Mouse (Mus musculus) neural tube, embryonic 11.5 days (tissue): ENCODE data around the gene Napsa. TPM values are rescaled to one million over a fixed set of nuclear protein-coding genes. Genes with fewer than 3 reads are reported as not detected.

ENCODE experiments used
- ATAC-seq: fragments of 200-750 bp; cut with Nextera tagmentation; 2 replicates; pipeline ENCODE4 v1.8.0; 2017; ENCODE audit warnings: moderate number of reproducible peaks, mild to moderate bottlenecking, moderate TSS enrichment, moderate library complexity; ENCODE audit not compliant: insufficient read depth, low FRiP score, low TSS enrichment
- DNase-seq: peaks from one replicate; pipeline ENCODE4 v3.0.0-alpha.2; 2015; ENCODE audit warnings: low spot score
- H3K27ac ChIP-seq: fragments of 300-500 bp; sonication (generic); 2 replicates; pipeline ENCODE4 v1.5.1; 2014; ENCODE audit warnings: low read depth, mild to moderate bottlenecking, low read length
- H3K27me3 ChIP-seq: fragments of 300-500 bp; sonication (generic); 2 replicates; pipeline ENCODE4 v1.6.1; 2014; ENCODE audit warnings: mild to moderate bottlenecking, low read length, mixed read lengths; ENCODE audit not compliant: control insufficient read depth, insufficient read depth
- H3K36me3 ChIP-seq: fragments of 300-500 bp; sonication (generic); 2 replicates; pipeline ENCODE4 v1.6.1; 2014; ENCODE audit warnings: mild to moderate bottlenecking, low read length, moderate library complexity, mixed read lengths; ENCODE audit not compliant: control insufficient read depth, insufficient read depth
- H3K4me1 ChIP-seq: fragments of 300-500 bp; sonication (generic); 2 replicates; pipeline ENCODE4 v1.6.1; 2014; ENCODE audit warnings: low read length, mixed read lengths; ENCODE audit not compliant: control insufficient read depth, insufficient read depth
- H3K4me2 ChIP-seq: fragments of 300-500 bp; sonication (generic); 2 replicates; pipeline ENCODE4 v1.6.1; 2014; ENCODE audit warnings: low read depth, mild to moderate bottlenecking, moderate library complexity
- H3K4me3 ChIP-seq: fragments of 300-500 bp; sonication (generic); 2 replicates; pipeline ENCODE4 v1.5.1; 2014; ENCODE audit warnings: low read depth, low read length
- H3K9ac ChIP-seq: fragments of 300-500 bp; sonication (generic); 2 replicates; pipeline ENCODE4 v1.6.1; 2014; ENCODE audit warnings: mild to moderate bottlenecking, low read length
- H3K9me3 ChIP-seq: fragments of 300-500 bp; sonication (generic); 2 replicates; pipeline ENCODE4 v1.6.1; 2016; ENCODE audit warnings: low read length; ENCODE audit not compliant: control insufficient read depth
- WGBS: fragments of 180-500 bp; shearing (Covaris S2); extraction: QIAGEN DNeasy Blood & Tissue Kit; methylation state at CpG from one replicate; pipeline ENCODE4 v1.1.7; 2014; 5-methylcytosine and 5-hydroxymethylcytosine counted together
- microRNA-seq: library from miRNA; unstranded; fragments of <30 nt; microRNA quantifications from one replicate; pipeline ENCODE4, GENCODE M21; 2016
- polyA plus RNA-seq: library from polyadenylated mRNA; unstranded; fragments of >200 nt; fragmentation: Nextera tagmentation; extraction: Ambion mirVana; gene quantifications from 2 replicates; pipeline ENCODE4 v1.2.1, GENCODE M21; 2014

The Napsa gene
- polyA plus RNA-seq, 1 experiment from 2014 or later, result 0.42 TPM

DNA sequence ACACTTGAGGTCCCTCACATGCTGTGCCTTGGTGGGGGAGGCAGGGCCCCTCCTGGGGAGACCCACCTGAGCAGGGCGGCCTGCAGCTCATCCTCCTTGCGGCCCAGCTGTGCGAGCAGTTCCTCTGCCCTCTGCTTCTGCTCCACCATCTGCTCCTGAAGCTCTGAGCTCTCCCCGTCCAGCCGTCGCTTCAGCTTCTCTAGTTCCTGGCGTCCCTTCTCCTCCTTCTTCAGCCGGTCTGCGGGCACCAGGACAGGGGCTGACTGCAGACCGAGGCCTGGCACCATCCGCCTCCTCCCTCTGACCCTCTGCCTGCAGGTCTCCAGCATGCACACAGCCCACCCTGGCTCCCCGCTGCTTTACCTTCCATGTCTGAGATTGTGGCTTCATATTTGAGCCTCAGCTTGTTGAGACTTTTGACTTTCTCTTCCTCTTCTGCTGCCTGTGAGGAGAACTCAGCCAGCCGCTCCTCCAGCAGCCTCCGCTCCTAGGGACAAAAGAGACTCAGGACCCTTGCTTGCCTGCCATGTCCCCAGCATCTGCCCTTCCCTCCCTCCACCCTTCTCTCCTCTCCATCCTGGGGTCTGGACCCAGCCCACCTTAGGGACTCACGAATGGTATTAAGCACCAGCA is 56.3 kb downstream of the Napsa start:
- Histone ChIP-seq H3K9me3 (no peaks in the 10 kb centered on the region), H3K9ac (no peak overlapping the region), H3K27ac (no peak overlapping the region), H3K4me2 (no peak overlapping the region), H3K27me3 (no peaks in the 10 kb centered on the region), H3K4me1 (no peaks in the 10 kb centered on the region), H3K36me3 (no peaks in the 10 kb centered on the region), H3K4me3 (no peak overlapping the region)
- ATAC-seq (no peak), DNase-seq (no peak)
- WGBS, result 88% methylated on average over 15 of the region's 15 CpGs

DNA sequence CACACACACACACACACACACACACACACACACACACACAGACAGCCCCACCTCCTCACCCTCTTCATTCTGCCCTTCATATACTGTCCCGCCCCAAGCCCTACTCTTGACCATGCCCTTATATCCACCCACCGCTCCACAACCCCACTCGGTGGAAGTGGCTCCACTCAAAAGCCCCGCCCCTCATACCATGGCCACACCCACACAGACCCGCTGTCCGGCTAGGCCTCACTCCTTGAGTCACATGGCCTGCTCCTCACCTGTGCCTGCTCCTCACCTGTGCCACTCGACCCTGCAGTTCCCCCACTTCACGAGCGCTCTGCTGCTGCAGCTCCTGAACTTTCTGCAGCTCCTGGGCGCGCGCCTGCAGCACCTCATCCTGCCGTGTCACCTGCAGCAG is 58.3 kb downstream of the Napsa start:
- Histone ChIP-seq H3K4me2 (no peak overlapping the region), H3K27ac (no peak overlapping the region), H3K4me1 (no peaks in the 10 kb centered on the region), H3K9ac (no peak overlapping the region), H3K4me3 (no peak overlapping the region), H3K27me3 (no peaks in the 10 kb centered on the region), H3K9me3 (no peaks in the 10 kb centered on the region), H3K36me3 (no peaks in the 10 kb centered on the region)
- 80% methylated on average over 11 of the region's 13 CpGs for WGBS
- DNase-seq (no peak), ATAC-seq (no peak)

DNA sequence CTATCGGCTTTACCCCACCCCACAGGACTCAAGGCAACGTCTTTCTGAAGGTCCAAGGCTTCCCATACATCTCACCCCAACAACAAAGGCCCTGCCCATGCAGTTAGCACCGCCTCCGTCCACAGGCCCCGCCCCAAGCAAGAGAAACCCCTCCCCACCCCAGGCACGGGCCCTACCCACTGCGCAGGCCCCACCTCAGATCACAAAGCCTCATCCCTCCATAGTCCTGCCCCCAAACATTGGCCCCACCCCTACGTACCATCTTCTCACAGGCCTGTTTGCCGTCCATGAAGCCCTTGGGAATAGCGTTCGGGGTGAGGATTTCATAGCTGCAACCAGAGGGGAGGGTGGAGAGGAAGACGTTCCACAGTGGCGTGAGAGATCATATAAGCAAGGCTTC is 60.5 kb downstream of the Napsa start:
- Histone ChIP-seq H3K4me1 (no peaks in the 10 kb centered on the region), H3K9me3 (no peaks in the 10 kb centered on the region), H3K4me2 (no peak overlapping the region), H3K36me3 (no peaks in the 10 kb centered on the region), H3K4me3 (no peak overlapping the region), H3K27me3 (no peaks in the 10 kb centered on the region), H3K27ac (no peak overlapping the region), H3K9ac (no peak overlapping the region)
- WGBS, result 33% methylated on average over 13 of the region's 13 CpGs
- DNase-seq (no peak), ATAC-seq (no peak)

DNA sequence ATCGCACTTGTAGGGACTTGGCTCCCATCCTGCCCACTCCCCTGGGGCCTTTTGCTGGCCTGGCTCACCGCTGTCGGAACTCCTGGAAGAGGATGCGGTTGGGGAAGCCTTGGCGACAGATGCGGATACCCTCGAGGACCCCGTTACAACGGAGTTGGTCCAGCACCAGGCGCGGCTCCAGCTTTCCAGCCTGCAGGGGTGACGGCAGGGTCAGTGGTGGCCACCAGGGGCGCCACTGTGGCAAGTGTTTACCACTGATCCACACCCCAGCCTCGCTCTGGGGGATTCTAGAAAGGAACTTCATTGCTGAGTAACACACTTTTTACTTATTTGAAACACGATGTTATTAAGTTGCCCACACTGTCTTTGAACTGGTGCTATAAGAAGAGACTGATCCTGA is 61.2 kb downstream of the Napsa start:
- peak; percentile 45 for DNase-seq
- Histone ChIP-seq H3K9ac (no peak overlapping the region), H3K9me3 (no peaks in the 10 kb centered on the region), H3K4me3 (no peak overlapping the region), H3K36me3 (no peaks in the 10 kb centered on the region), H3K27ac (no peak overlapping the region), H3K27me3 (peaks cover 4% of the 10 kb centered on the region), H3K4me2 (no peak overlapping the region), H3K4me1 (no peaks in the 10 kb centered on the region)
- no peak for ATAC-seq
- 17% methylated on average over 15 of the region's 15 CpGs for WGBS

Small RNAs within 50 kb of the gene (microRNA-seq; reads per million reads assigned to microRNA genes)
- not detected for gene Mir7053

Other genes starting within 250 kb of the Napsa start
- gene Syt3, start 188.3 kb upstream of the Napsa start, polyA plus RNA-seq, result 2.9 and 3.7 TPM in 2 replicates
- gene 1700008O03Rik, start 186.6 kb upstream of the Napsa start, polyA plus RNA-seq, result 1.0 and 1.1 TPM in 2 replicates
- gene Lrrc4b, start 143.4 kb upstream of the Napsa start, polyA plus RNA-seq, result 7.4 and 8.0 TPM in 2 replicates
- 1.2 and 1.6 TPM in 2 replicates for gene Aspdh, start 107.0 kb upstream of the Napsa start, polyA plus RNA-seq
- 60.0 and 66.2 TPM in 2 replicates for gene Josd2, start 104.4 kb upstream of the Napsa start, polyA plus RNA-seq
- gene Emc10, start 75.9 kb upstream of the Napsa start, polyA plus RNA-seq, result 104 and 110 TPM in 2 replicates
- 12.3 and 13.3 TPM in 2 replicates for gene Fam71e1, start 75.8 kb upstream of the Napsa start, polyA plus RNA-seq
- gene Mybpc2, start 47.7 kb upstream of the Napsa start, polyA plus RNA-seq, result 0.07 TPM in 1 of 2 replicates, not detected in the other
- gene Spib, start 40.3 kb upstream of the Napsa start, polyA plus RNA-seq, result not detected in 2 replicates
- 62.3 and 64.8 TPM in 2 replicates for gene Pold1, start 23.5 kb upstream of the Napsa start, polyA plus RNA-seq
- gene Nr1h2, start 18.4 kb upstream of the Napsa start, polyA plus RNA-seq, result 68.1 and 71.9 TPM in 2 replicates
- 0.92 and 1.7 TPM in 2 replicates for gene Kcnc3, start 18.3 kb downstream of the Napsa start, polyA plus RNA-seq
- 2.2 and 2.5 TPM in 2 replicates for gene Myh14, start 98.5 kb downstream of the Napsa start, polyA plus RNA-seq
- not detected in 2 replicates for gene Izumo2, start 136.4 kb downstream of the Napsa start, polyA plus RNA-seq
- 37.5 and 41.2 TPM in 2 replicates for gene Vrk3, start 176.0 kb downstream of the Napsa start, polyA plus RNA-seq
- 2.9 and 3.2 TPM in 2 replicates for gene Zfp473, start 178.7 kb downstream of the Napsa start, polyA plus RNA-seq
- 64.2 and 68.3 TPM in 2 replicates for gene Nup62, start 243.7 kb downstream of the Napsa start, polyA plus RNA-seq
- 0.65 and 1.1 TPM in 2 replicates for gene Il4i1, start 244.0 kb downstream of the Napsa start, polyA plus RNA-seq
- 2.1 and 3.1 TPM in 2 replicates for gene Atf5, start 244.3 kb downstream of the Napsa start, polyA plus RNA-seq